Mouse (Mus musculus): Measurements from ENCODE around the gene Hdac10. TPM values are rescaled to one million over a fixed set of nuclear protein-coding genes. Genes with fewer than 3 reads are reported as not detected.

Hdac10 gene
- 3.8 and 7.9 TPM in 2 replicates for polyA plus RNA-seq (2012; ENCODE audit: insufficient read depth, low replicate concordance)

GRCm38 (mm10) chr15:89128382-89129350 lies at the start of gene Hdac10:
Hdac10 (minus strand) TSS chr15:89128700.
- peaks cover 7% of the 10 kb centered on the region; the same call in 1 of the 2 replicates for H3K9me3 ChIP-seq
- peaks cover 60% of the 10 kb centered on the region for H3K4me1 ChIP-seq
- H3K4me3 ChIP-seq (replicated peaks), result peak within 1 kb of the TSS; percentile 97
- TF ChIP-seq FLI1 (IDR thresholded peaks at IDR 0.05; ENCODE audit: low read length) (no peak), GATA1 (IDR thresholded peaks at IDR 0.05; ENCODE audit: borderline replicate concordance, low read length) (no peak)
- H3K36me3 ChIP-seq (replicated peaks; ENCODE audit: low read length), result peaks cover 25% of the 10 kb centered on the region
- peaks cover 37% of the 10 kb centered on the region for H3K27me3 ChIP-seq (replicated peaks)

- H3K4me3 ChIP-seq (replicated peaks), result peak overlapping the region; percentile 95
- peaks cover 81% of the 10 kb centered on the region for H3K27me3 ChIP-seq (replicated peaks)
- no peaks in the 10 kb centered on the region for H3K9me3 ChIP-seq
- H3K36me3 ChIP-seq (replicated peaks; ENCODE audit: low read length), result no peaks in the 10 kb centered on the region
- H3K4me1 ChIP-seq, result peaks cover 99% of the 10 kb centered on the region
- no peak for TF ChIP-seq GATA1 (IDR thresholded peaks at IDR 0.05; ENCODE audit: borderline replicate concordance, low read length)
- TF ChIP-seq FLI1 (IDR thresholded peaks at IDR 0.05; ENCODE audit: low read length), result no peak
Measured at GRCm38 (mm10) chr15:89177576-89178259, 49.2 kb upstream of the Hdac10 start.

GRCm38 (mm10) chr15:89177121-89177520 lies 48.6 kb upstream of the Hdac10 start:
- Histone ChIP-seq H3K36me3 (replicated peaks; ENCODE audit: low read length) (no peaks in the 10 kb centered on the region), H3K4me3 (replicated peaks) (peak overlapping the region; percentile 81), H3K4me1 (peaks cover 99% of the 10 kb centered on the region), H3K9me3 (no peaks in the 10 kb centered on the region), H3K27me3 (replicated peaks) (peaks cover 87% of the 10 kb centered on the region)
- no peak for TF ChIP-seq GATA1 (IDR thresholded peaks at IDR 0.05; ENCODE audit: borderline replicate concordance, low read length)
- TF ChIP-seq FLI1 (IDR thresholded peaks at IDR 0.05; ENCODE audit: low read length), result no peak

DNA sequence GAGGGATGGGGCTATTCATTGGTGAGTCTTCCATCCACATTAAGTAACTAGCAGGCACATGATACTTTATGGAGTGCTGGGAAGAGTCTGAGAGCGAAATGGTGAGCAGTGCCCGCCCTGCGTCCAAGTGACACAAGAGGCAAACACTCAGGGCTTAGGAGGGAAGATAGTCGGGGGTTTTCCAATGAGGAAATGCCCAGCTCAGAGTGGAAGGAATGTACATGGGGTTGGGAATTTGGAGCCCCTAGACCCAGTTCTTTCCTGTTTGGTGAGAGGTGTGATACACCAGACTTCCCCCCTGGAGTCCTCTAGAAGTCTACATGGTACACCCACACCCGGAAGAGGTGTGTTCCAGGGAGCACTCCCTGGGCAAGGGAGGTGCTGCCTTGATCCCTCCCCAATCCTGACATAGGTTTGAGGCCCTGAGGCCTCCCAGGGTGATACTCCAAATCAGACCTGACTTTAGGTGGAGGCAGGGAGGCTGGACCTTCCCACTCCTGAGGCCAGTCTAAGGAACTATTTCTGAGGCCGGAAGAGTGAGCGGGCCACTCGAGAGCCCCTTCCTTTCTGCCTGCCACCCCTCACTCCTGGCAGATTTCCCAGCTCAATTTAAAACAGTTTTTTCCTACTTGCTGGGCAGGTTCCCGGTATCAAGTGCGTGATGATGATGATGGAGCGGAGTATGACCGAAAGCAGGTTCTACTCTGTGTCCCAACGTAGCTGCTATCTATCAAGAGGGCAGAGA lies 47.1 kb upstream of the Hdac10 start:
- H3K4me3 ChIP-seq (replicated peaks), result no peak overlapping the region
- H3K27me3 ChIP-seq (replicated peaks), result peaks cover 95% of the 10 kb centered on the region
- TF ChIP-seq FLI1 (IDR thresholded peaks at IDR 0.05; ENCODE audit: low read length) (no peak), GATA1 (IDR thresholded peaks at IDR 0.05; ENCODE audit: borderline replicate concordance, low read length) (no peak)
- H3K4me1 ChIP-seq, result peaks cover 91% of the 10 kb centered on the region
- H3K36me3 ChIP-seq (replicated peaks; ENCODE audit: low read length), result no peaks in the 10 kb centered on the region
- H3K9me3 ChIP-seq, result no peaks in the 10 kb centered on the region

GRCm38 (mm10) chr15:89174889-89175339 lies 46.4 kb upstream of the Hdac10 start:
- peaks cover 91% of the 10 kb centered on the region for H3K4me1 ChIP-seq
- H3K9me3 ChIP-seq, result no peaks in the 10 kb centered on the region
- peaks cover 3% of the 10 kb centered on the region for H3K36me3 ChIP-seq (replicated peaks; ENCODE audit: low read length)
- peaks cover 95% of the 10 kb centered on the region for H3K27me3 ChIP-seq (replicated peaks)
- TF ChIP-seq FLI1 (IDR thresholded peaks at IDR 0.05; ENCODE audit: low read length), result no peak
- TF ChIP-seq GATA1 (IDR thresholded peaks at IDR 0.05; ENCODE audit: borderline replicate concordance, low read length), result no peak
- no peak overlapping the region for H3K4me3 ChIP-seq (replicated peaks)

GRCm38 (mm10) chr15:89173906-89174214 lies 45.4 kb upstream of the Hdac10 start:
- H3K9me3 ChIP-seq, result no peaks in the 10 kb centered on the region
- H3K36me3 ChIP-seq (replicated peaks; ENCODE audit: low read length), result peaks cover 14% of the 10 kb centered on the region
- peaks cover 96% of the 10 kb centered on the region for H3K27me3 ChIP-seq (replicated peaks)
- no peak for TF ChIP-seq FLI1 (IDR thresholded peaks at IDR 0.05; ENCODE audit: low read length)
- TF ChIP-seq GATA1 (IDR thresholded peaks at IDR 0.05; ENCODE audit: borderline replicate concordance, low read length), result no peak
- peaks cover 87% of the 10 kb centered on the region for H3K4me1 ChIP-seq
- H3K4me3 ChIP-seq (replicated peaks), result peak overlapping the region; percentile 89

DNA sequence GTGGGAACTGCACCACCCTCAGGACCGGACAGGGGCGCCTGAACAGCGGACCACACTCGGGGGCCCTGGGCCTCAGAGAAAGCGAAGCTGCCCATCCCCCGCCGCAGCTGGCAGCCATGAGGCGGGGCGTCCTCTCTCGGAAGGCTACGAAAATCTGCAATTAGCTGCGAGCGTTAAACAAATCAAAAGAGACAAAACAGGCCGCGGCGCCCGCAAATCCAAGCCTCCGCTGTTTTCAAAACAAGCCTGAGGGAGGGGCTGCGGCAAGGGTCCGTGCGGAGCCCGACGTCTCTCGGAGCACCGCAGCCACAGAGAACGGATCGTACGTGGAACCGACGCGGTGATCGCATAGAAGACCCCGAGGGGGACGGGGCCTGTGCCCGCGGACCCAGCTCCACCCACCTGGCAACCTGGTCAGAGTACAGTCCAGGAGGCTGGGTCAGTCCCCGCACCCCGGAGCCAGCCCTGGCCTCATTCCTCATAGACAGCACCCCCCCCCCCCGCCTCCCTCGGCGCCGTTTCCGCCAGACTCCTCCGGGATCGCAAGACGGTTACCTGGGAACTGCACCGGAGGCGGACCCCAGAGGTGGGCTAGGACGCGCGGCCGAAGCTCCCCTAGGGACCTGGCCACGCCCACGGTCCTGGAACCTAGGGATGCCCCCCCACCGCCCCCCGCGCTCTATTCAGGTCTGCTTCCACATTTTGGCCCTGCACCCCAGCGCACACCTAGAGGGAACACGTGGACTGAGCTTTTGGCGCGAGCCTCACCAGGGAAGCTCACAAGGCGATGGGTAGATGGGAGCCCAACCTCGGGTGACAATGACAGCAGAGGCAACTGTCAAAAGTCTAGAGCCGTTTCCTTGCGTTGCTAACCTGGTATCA lies 44.8 kb upstream of the Hdac10 start:
- Histone ChIP-seq H3K36me3 (replicated peaks; ENCODE audit: low read length) (peaks cover 16% of the 10 kb centered on the region), H3K9me3 (no peaks in the 10 kb centered on the region), H3K27me3 (replicated peaks) (peaks cover 92% of the 10 kb centered on the region), H3K4me1 (peaks cover 81% of the 10 kb centered on the region), H3K4me3 (replicated peaks) (peak overlapping the region; percentile 89)
- TF ChIP-seq FLI1 (IDR thresholded peaks at IDR 0.05; ENCODE audit: low read length), result no peak
- TF ChIP-seq GATA1 (IDR thresholded peaks at IDR 0.05; ENCODE audit: borderline replicate concordance, low read length), result no peak

GRCm38 (mm10) chr15:89172276-89172935 lies 43.9 kb upstream of the Hdac10 start:
- Histone ChIP-seq H3K36me3 (replicated peaks; ENCODE audit: low read length) (peaks cover 24% of the 10 kb centered on the region), H3K4me1 (peaks cover 72% of the 10 kb centered on the region), H3K4me3 (replicated peaks) (peak overlapping the region; percentile 89), H3K9me3 (no peaks in the 10 kb centered on the region), H3K27me3 (replicated peaks) (peaks cover 94% of the 10 kb centered on the region)
- TF ChIP-seq GATA1 (IDR thresholded peaks at IDR 0.05; ENCODE audit: borderline replicate concordance, low read length) (no peak), FLI1 (IDR thresholded peaks at IDR 0.05; ENCODE audit: low read length) (no peak)
